Mouse (Mus musculus): ENCODE data around the gene Usp36.
A peak's percentile ranks its signal among the peaks of the same experiment; 100 is the strongest.
"Not testable (repeated sequence)": the region's sequence is repeated elsewhere in the genome, so short reads cannot be mapped to it uniquely, and the experiment has no call there.

Usp36 gene

GRCm38 (mm10) chr11:118289999-118290889 lies at the start of gene Usp36:
Usp36 (minus strand) TSS chr11:118290244.
- DNase-seq (ENCODE audit: low read depth, low spot score), result peak; percentile 100

GRCm38 (mm10) chr11:118337491-118338168 lies 47.6 kb upstream of the Usp36 start:
- peak; percentile 87 for DNase-seq (ENCODE audit: low read depth, low spot score)

- no peak for DNase-seq (ENCODE audit: low read depth, low spot score)
Measured at GRCm38 (mm10) chr11:118333431-118333830, 43.4 kb upstream of the Usp36 start.

GRCm38 (mm10) chr11:118332376-118332775 lies 42.3 kb upstream of the Usp36 start:
- no peak for DNase-seq (ENCODE audit: low read depth, low spot score)

GRCm38 (mm10) chr11:118330777-118331176 lies 40.7 kb upstream of the Usp36 start:
- DNase-seq (ENCODE audit: low read depth, low spot score), result no peak

GRCm38 (mm10) chr11:118330361-118330760 lies 40.3 kb upstream of the Usp36 start:
- no peak for DNase-seq (ENCODE audit: low read depth, low spot score)

- no peak for DNase-seq (ENCODE audit: low read depth, low spot score)
Measured at GRCm38 (mm10) chr11:118328947-118329346, 38.9 kb upstream of the Usp36 start.

- DNase-seq (ENCODE audit: low read depth, low spot score), result no peak
Measured at GRCm38 (mm10) chr11:118328511-118328910, 38.5 kb upstream of the Usp36 start.

GRCm38 (mm10) chr11:118326991-118327971 lies 37.2 kb upstream of the Usp36 start:
- DNase-seq (ENCODE audit: low read depth, low spot score), result no peak

GRCm38 (mm10) chr11:118326491-118326890 lies 36.4 kb upstream of the Usp36 start:
- DNase-seq (ENCODE audit: low read depth, low spot score), result no peak

- no peak for DNase-seq (ENCODE audit: low read depth, low spot score)
Measured at GRCm38 (mm10) chr11:118324541-118324940, 34.5 kb upstream of the Usp36 start.

- DNase-seq (ENCODE audit: low read depth, low spot score), result no peak
Measured at GRCm38 (mm10) chr11:118323974-118324373, 33.9 kb upstream of the Usp36 start.

- DNase-seq (ENCODE audit: low read depth, low spot score), result no peak
Measured at GRCm38 (mm10) chr11:118322647-118323046, 32.6 kb upstream of the Usp36 start.

- no peak for DNase-seq (ENCODE audit: low read depth, low spot score)
Measured at GRCm38 (mm10) chr11:118321971-118322370, 31.9 kb upstream of the Usp36 start.

GRCm38 (mm10) chr11:118321500-118321899 lies 31.5 kb upstream of the Usp36 start:
- DNase-seq (ENCODE audit: low read depth, low spot score), result no peak

GRCm38 (mm10) chr11:118318678-118319077 lies 28.6 kb upstream of the Usp36 start:
- peak; percentile 74 for DNase-seq (ENCODE audit: low read depth, low spot score)

GRCm38 (mm10) chr11:118317129-118317528 lies 27.1 kb upstream of the Usp36 start:
- DNase-seq (ENCODE audit: low read depth, low spot score), result peak; percentile 45

GRCm38 (mm10) chr11:118316231-118316806 lies 26.3 kb upstream of the Usp36 start:
- no peak for DNase-seq (ENCODE audit: low read depth, low spot score)

- no peak for DNase-seq (ENCODE audit: low read depth, low spot score)
Measured at GRCm38 (mm10) chr11:118312132-118312723, 22.2 kb upstream of the Usp36 start.

- not testable (repeated sequence) for DNase-seq (ENCODE audit: low read depth, low spot score)
Measured at GRCm38 (mm10) chr11:118307962-118308361, 17.9 kb upstream of the Usp36 start.

GRCm38 (mm10) chr11:118303959-118304358 lies 13.9 kb upstream of the Usp36 start:
- DNase-seq (ENCODE audit: low read depth, low spot score), result not testable (repeated sequence)
